Mouse (Mus musculus) erythroblast, embryonic 14.5 days (primary cell): ENCODE data around the gene Tamm41. TPM values are rescaled to one million over a fixed set of nuclear protein-coding genes. Genes with fewer than 3 reads are reported as not detected.

Experiments
- H3K27me3 ChIP-seq: 2 replicates; pipeline ENCODE4 v1.6.1; 2012; ENCODE audit warnings: inconsistent platforms; ENCODE audit not compliant: control insufficient read depth
- H3K36me3 ChIP-seq: 2 replicates; pipeline ENCODE4 v1.6.1; 2012; ENCODE audit warnings: mild to moderate bottlenecking, inconsistent platforms; ENCODE audit not compliant: control insufficient read depth
- H3K4me1 ChIP-seq: 2 replicates; pipeline ENCODE4 v1.6.1; 2012; ENCODE audit warnings: inconsistent platforms; ENCODE audit not compliant: control insufficient read depth
- H3K4me3 ChIP-seq: replicated peaks from 2 replicates; pipeline ENCODE3; 2012; ENCODE audit warnings: moderate library complexity, mild to moderate bottlenecking, inconsistent platforms
- H3K9me3 ChIP-seq: 2 replicates; pipeline ENCODE4 v1.6.1; 2012; ENCODE audit warnings: low read length, inconsistent platforms, mixed read lengths; ENCODE audit not compliant: control insufficient read depth
- GATA1 ChIP-seq: IDR thresholded peaks from 2 replicates; pipeline ENCODE4 v1.6.1; 2012; ENCODE audit warnings: low read length, inconsistent platforms, mixed read lengths
- TAL1 ChIP-seq: IDR thresholded peaks from 3 replicates; pipeline ENCODE4 v1.6.1; 2012; ENCODE audit warnings: low read length, inconsistent platforms, mixed read lengths
- polyA plus RNA-seq: library from polyadenylated mRNA; stranded (reverse); fragments of >175 nt; gene quantifications from 2 replicates; pipeline ENCODE4 v1.2.3, GENCODE M21; 2012

Tamm41 gene
- polyA plus RNA-seq: 1.4 TPM in 2 replicates

DNA sequence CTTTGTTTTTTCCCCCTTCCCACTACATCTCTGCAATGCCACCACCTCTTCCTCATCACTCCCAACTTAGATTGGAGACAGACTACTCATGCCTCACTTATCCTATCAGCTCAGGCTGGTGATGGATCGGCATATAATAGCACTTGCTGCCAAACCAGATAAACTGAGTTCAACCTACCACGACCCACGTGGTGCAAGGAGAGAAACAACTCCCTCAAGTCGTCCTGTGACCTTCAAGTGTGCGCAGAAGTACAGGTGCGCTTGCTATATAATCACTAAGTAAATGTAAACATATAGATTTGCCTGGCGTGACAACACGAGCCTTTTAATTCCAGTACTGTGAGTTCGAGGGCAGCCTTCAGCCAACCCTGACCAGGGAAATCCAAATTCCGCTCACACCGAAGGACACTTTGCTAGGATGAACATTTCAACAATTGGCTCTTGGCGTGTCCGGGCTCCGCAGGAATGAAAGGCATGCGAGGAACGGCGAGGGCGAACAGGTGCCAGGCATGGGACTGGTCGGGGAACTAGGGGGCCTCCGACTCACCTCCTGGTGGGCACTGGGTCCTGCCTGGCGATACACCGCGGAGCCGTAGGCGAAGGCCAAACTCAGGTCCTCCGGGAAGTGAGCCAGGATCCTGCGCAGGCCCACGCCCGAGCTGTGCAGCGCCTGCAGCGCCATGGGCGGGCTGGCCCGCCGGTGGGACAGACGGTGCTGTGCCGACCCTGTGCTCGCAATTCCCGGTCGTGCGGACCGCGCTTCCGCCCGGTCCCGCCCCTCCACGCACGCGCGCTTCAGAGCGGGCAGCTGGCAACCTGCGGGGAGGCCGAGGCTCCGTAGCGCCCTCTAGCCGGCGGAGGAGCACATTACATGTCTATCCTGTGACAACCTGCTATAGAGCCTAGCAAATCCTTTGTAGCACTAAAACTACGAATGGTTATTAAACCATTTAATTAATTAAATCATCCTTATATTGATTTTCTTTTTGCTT, at the start of gene Tamm41:
Gene Tamm41, minus strand, starts transcription at position 774 of the 992 bp plus-strand sequence.
- H3K36me3 ChIP-seq: peaks cover 24% of the 10 kb centered on the region
- H3K9me3 ChIP-seq: no peaks in the 10 kb centered on the region
- H3K4me1 ChIP-seq: peaks cover 16% of the 10 kb centered on the region
- TF ChIP-seq GATA1 (no peak; the same call in 1 of the 2 replicates), TAL1 (no peak)
- H3K4me3 ChIP-seq: peak within 1 kb of the TSS; percentile 82
- no peaks in the 10 kb centered on the region for H3K27me3 ChIP-seq

DNA sequence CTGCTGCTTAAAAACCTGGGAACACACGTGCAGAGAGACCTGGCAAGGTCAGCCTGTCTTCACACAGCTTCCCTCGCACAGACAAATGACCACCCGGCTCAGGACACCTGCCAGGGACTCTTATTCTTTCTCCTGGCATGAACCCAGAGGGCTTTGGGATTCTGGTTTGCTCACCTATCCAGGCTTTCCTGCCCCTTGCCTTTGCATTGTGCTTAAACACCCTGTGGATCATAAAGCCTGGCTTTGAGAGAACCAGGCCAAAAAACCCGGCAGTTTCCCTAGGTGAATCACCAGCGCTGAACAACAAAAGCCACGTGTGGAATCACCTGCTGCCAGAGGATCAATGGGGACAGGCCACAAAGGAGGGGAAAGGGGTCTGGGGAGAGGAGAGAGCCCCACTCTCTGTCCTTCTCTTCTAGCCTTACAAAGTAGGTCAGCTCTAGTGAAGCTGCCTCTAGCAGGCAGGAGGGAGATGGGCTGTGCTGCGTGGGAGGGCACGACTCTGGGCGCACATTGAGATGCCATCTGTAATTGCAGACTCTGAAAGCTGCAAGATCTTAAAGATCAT, 47.7 kb upstream of the Tamm41 start:
- TF ChIP-seq TAL1 (no peak), GATA1 (no peak)

DNA sequence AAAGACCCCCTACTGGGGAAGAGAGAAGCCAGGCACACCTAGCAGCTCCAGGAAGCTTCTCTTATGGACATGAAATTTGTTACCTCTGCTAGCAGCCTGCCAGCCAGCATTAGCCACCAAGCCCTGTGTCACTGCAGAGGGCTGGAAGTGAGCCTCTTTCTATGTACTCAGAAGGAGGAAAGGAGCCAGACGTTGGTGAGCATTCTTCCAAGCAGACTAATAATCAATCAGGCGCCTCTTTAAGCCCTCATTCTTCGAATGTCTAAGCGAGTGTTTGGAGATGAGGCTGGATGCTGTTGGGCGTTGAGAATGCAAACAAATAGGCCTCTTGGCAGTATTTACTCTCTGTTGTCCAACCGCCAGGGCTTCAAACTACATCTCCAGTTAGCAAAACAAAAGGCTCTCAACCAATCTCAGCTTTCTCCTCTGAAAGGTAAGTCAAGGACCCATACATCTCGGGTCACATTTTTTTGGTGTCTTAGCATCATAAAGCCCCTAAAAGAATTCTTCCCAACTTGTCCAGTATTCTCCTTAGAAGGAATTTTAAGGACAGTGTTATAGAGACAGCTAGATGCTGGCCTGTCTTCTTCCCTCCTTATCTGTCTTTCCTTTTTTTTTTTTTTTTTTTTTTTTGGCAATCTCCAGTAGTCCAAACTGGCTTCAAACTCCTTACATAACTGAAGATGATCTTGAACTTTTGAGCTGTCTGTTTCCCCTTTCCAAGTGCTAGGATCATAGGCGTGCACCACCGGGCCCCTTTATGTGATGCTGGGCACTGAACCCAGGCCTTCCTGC, 39.3 kb upstream of the Tamm41 start:
- H3K27me3 ChIP-seq: no peaks in the 10 kb centered on the region
- TF ChIP-seq TAL1 (no peak), GATA1 (no peak)
- no peaks in the 10 kb centered on the region for H3K4me1 ChIP-seq
- no peaks in the 10 kb centered on the region for H3K36me3 ChIP-seq
- H3K4me3 ChIP-seq: no peak overlapping the region
- no peaks in the 10 kb centered on the region for H3K9me3 ChIP-seq

More for the DNA sequence above, 47.7 kb upstream of the Tamm41 start:
- Histone ChIP-seq H3K27me3 (no peaks in the 10 kb centered on the region), H3K9me3 (no peaks in the 10 kb centered on the region), H3K36me3 (no peaks in the 10 kb centered on the region), H3K4me1 (no peaks in the 10 kb centered on the region), H3K4me3 (no peak overlapping the region)

GRCm38 (mm10) chr6:115072024-115072423, 34.3 kb upstream of the Tamm41 start:
- no peaks in the 10 kb centered on the region for H3K9me3 ChIP-seq
- TF ChIP-seq GATA1: no peak
- TF ChIP-seq TAL1: no peak
- H3K4me3 ChIP-seq: no peak overlapping the region
- H3K4me1 ChIP-seq: no peaks in the 10 kb centered on the region
- no peaks in the 10 kb centered on the region for H3K27me3 ChIP-seq
- H3K36me3 ChIP-seq: no peaks in the 10 kb centered on the region

- no peak overlapping the region for H3K4me3 ChIP-seq
- no peaks in the 10 kb centered on the region for H3K36me3 ChIP-seq
- no peaks in the 10 kb centered on the region for H3K4me1 ChIP-seq
- TF ChIP-seq TAL1: no peak
- no peak for TF ChIP-seq GATA1
- no peaks in the 10 kb centered on the region for H3K27me3 ChIP-seq
- no peaks in the 10 kb centered on the region for H3K9me3 ChIP-seq
Observed at GRCm38 (mm10) chr6:115065411-115066241, 27.9 kb upstream of the Tamm41 start.

GRCm38 (mm10) chr6:115062605-115063350, 25.1 kb upstream of the Tamm41 start:
- Histone ChIP-seq H3K9me3 (no peaks in the 10 kb centered on the region), H3K4me1 (no peaks in the 10 kb centered on the region)
- TF ChIP-seq GATA1: no peak

GRCm38 (mm10) chr6:115059227-115059626, 21.6 kb upstream of the Tamm41 start:
- Histone ChIP-seq H3K9me3 (no peaks in the 10 kb centered on the region), H3K4me3 (no peak overlapping the region), H3K4me1 (no peaks in the 10 kb centered on the region), H3K27me3 (no peaks in the 10 kb centered on the region), H3K36me3 (no peaks in the 10 kb centered on the region)
- TF ChIP-seq GATA1: no peak
- TF ChIP-seq TAL1: no peak

More at GRCm38 (mm10) chr6:115062605-115063350, 25.1 kb upstream of the Tamm41 start:
- H3K36me3 ChIP-seq: no peaks in the 10 kb centered on the region
- no peak overlapping the region for H3K4me3 ChIP-seq
- no peaks in the 10 kb centered on the region for H3K27me3 ChIP-seq

GRCm38 (mm10) chr6:115056699-115057098, 19.0 kb upstream of the Tamm41 start:
- Histone ChIP-seq H3K4me3 (no peak overlapping the region), H3K27me3 (no peaks in the 10 kb centered on the region), H3K36me3 (no peaks in the 10 kb centered on the region), H3K4me1 (no peaks in the 10 kb centered on the region), H3K9me3 (peaks cover 2% of the 10 kb centered on the region; the same call in 1 of the 2 replicates)
- TF ChIP-seq GATA1 (no peak), TAL1 (no peak)
